Mouse (Mus musculus): ENCODE results near the gene Gstp3. TPM values are rescaled to one million over a fixed set of nuclear protein-coding genes. Genes with fewer than 3 reads are reported as not detected.

Gene Gstp3
- polyA plus RNA-seq, 1 experiment from 2014 or later = not detected

DNA sequence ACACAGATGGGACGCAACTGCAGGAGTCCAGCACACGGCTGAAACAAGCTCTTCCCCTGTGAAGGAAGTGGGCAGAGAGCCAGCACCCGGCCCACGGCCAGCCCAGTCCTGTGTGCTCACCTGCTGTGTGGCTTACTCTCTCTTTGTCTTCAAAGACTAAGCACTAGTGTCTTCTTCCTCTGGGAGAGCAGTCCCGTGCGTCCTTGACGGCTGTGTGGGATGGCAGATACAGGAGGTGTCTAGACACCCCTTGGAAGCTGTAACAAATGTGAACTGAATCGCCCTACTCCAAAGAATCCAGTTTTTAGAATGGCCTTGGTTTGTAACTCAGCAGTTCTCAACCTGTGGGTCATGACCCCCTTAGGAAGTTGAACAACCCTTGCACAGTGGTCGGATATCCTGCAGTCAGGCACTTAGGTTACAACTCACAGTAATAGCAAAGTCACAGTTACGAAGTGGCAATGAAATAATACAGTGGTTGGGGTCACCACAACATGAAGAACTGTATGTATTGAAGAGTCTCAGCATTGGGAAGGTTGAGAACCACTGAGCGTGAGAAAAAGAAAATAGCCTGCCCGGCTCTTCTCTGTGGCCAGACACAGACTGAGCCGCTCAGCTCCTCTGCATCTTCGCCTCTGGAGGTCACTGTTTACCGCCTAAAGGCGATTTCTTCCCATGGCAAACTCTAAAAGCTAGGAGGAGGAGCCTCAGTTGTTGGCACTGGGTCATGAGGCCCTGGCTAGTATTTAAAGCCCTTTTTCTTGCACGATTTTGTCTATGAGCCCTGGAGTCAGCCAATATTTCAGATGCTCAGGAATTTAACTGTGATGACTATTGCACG, 40.4 kb downstream of the Gstp3 start:
- ATAC-seq = peak; percentile 92
- H3K4me3 ChIP-seq (ENCODE audit: low read length) = no peak overlapping the region
- no peaks in the 10 kb centered on the region for H3K36me3 ChIP-seq (ENCODE audit: control insufficient read depth, insufficient read depth, low read length)
- no peak overlapping the region; the same call in 1 of the 2 replicates for H3K9ac ChIP-seq (ENCODE audit: low read depth, low read length)
- H3K4me1 ChIP-seq (ENCODE audit: control insufficient read depth, insufficient read depth, low read depth, low read length) = no peaks in the 10 kb centered on the region
- no peak overlapping the region for H3K27ac ChIP-seq (ENCODE audit: low read depth, low read length)
- whole genome bisulfite sequencing = 23% methylated on average over 18 of the region's 18 CpGs
- H3K4me2 ChIP-seq (ENCODE audit: low read length) = no peak overlapping the region
- H3K9me3 ChIP-seq (ENCODE audit: control insufficient read depth, low read length) = no peaks in the 10 kb centered on the region
- H3K27me3 ChIP-seq (replicated peaks; ENCODE audit: control insufficient read depth, insufficient read depth, low read length) = no peaks in the 10 kb centered on the region

DNA sequence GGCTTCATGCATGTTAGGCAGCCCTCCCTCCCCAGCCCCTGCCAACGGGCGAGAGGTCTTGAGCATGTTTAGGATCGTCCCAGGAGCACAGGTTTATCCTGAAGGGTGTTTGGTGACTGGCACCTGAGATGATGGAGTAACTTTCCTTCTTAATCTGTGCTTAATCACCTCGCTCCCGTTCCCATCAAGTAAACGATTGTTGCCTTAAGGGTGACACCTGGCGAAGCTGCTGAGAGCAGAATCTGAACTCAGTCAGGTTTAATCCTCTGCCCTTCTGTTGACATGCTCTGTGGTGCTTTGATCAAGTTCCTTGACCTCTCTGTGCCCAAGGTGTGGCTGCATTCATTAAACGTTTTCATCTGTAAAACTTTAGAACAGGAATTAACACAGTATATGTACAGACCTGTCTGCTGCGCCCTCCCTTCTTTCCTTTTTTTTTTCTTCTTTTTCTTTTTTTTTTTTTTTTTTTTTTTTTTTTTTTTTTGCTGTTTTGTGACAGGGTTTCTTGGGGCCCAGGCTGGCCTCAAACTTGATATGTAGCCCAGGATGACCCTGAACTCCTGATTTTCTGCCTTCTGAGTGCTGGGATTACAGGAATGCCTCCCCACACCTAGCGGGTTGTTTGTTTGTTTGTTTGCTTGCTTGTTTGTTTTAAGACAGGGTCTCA, 41.3 kb downstream of the Gstp3 start:
- 74% methylated on average over 10 of the region's 10 CpGs for WGBS
- Histone ChIP-seq H3K9me3 (ENCODE audit: control insufficient read depth, low read length) (no peaks in the 10 kb centered on the region), H3K27me3 (replicated peaks; ENCODE audit: control insufficient read depth, insufficient read depth, low read length) (no peaks in the 10 kb centered on the region), H3K9ac (ENCODE audit: low read depth, low read length) (no peak overlapping the region), H3K4me2 (ENCODE audit: low read length) (no peak overlapping the region), H3K4me1 (ENCODE audit: control insufficient read depth, insufficient read depth, low read depth, low read length) (no peaks in the 10 kb centered on the region; the same call in 1 of the 2 replicates), H3K4me3 (ENCODE audit: low read length) (no peak overlapping the region), H3K27ac (ENCODE audit: low read depth, low read length) (no peak overlapping the region), H3K36me3 (ENCODE audit: control insufficient read depth, insufficient read depth, low read length) (no peaks in the 10 kb centered on the region)
- no peak for ATAC-seq

DNA sequence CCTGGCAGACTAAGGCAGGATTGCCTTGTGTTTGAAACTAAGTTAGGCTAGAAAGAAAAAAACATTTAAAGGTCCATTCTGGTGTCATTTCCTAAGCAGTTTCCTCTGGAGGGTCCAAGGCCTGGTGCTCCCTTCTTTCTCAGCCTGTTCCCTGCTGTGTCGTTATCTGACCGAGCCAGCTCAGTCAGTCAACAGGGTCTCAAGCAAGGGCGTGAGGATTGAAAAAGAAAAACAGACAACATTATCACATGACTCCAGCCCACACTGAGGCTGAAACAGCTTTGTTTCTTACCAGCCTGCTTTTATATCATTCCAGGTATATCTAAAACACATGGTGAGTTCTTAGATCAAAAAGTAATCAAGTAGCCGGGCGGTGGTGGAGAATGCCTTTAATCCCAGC, 43.7 kb downstream of the Gstp3 start:
- Histone ChIP-seq H3K27ac (ENCODE audit: low read depth, low read length) (no peak overlapping the region), H3K9me3 (ENCODE audit: control insufficient read depth, low read length) (no peaks in the 10 kb centered on the region), H3K36me3 (ENCODE audit: control insufficient read depth, insufficient read depth, low read length) (no peaks in the 10 kb centered on the region), H3K4me1 (ENCODE audit: control insufficient read depth, insufficient read depth, low read depth, low read length) (peaks cover 12% of the 10 kb centered on the region), H3K27me3 (replicated peaks; ENCODE audit: control insufficient read depth, insufficient read depth, low read length) (no peaks in the 10 kb centered on the region), H3K9ac (ENCODE audit: low read depth, low read length) (no peak overlapping the region), H3K4me3 (ENCODE audit: low read length) (no peak overlapping the region), H3K4me2 (ENCODE audit: low read length) (no peak overlapping the region)
- ATAC-seq = no peak
- WGBS = 63% methylated on average over 5 of the region's 5 CpGs

GRCm38 (mm10) chr19:4014802-4015201, 44.6 kb downstream of the Gstp3 start:
- peaks cover 12% of the 10 kb centered on the region for H3K4me1 ChIP-seq (ENCODE audit: control insufficient read depth, insufficient read depth, low read depth, low read length)
- H3K27ac ChIP-seq (ENCODE audit: low read depth, low read length) = no peak overlapping the region
- H3K27me3 ChIP-seq (replicated peaks; ENCODE audit: control insufficient read depth, insufficient read depth, low read length) = no peaks in the 10 kb centered on the region
- no peaks in the 10 kb centered on the region for H3K9me3 ChIP-seq (ENCODE audit: control insufficient read depth, low read length)
- no peaks in the 10 kb centered on the region for H3K36me3 ChIP-seq (ENCODE audit: control insufficient read depth, insufficient read depth, low read length)
- no peak overlapping the region for H3K4me2 ChIP-seq (ENCODE audit: low read length)
- H3K4me3 ChIP-seq (ENCODE audit: low read length) = no peak overlapping the region
- ATAC-seq = no peak
- no peak overlapping the region for H3K9ac ChIP-seq (ENCODE audit: low read depth, low read length)

- peak overlapping the region; percentile 59 for H3K4me2 ChIP-seq (ENCODE audit: low read length)
- H3K4me1 ChIP-seq (ENCODE audit: control insufficient read depth, insufficient read depth, low read depth, low read length) = peaks cover 12% of the 10 kb centered on the region
- H3K27ac ChIP-seq (ENCODE audit: low read depth, low read length) = no peak overlapping the region
- peak overlapping the region; percentile 47 for H3K9ac ChIP-seq (ENCODE audit: low read depth, low read length)
- H3K27me3 ChIP-seq (replicated peaks; ENCODE audit: control insufficient read depth, insufficient read depth, low read length) = no peaks in the 10 kb centered on the region
- no peaks in the 10 kb centered on the region for H3K9me3 ChIP-seq (ENCODE audit: control insufficient read depth, low read length)
- WGBS = 21% methylated on average over 9 of the region's 9 CpGs
- no peak for ATAC-seq
- peak overlapping the region; percentile 58 for H3K4me3 ChIP-seq (ENCODE audit: low read length)
- H3K36me3 ChIP-seq (ENCODE audit: control insufficient read depth, insufficient read depth, low read length) = peaks cover 6% of the 10 kb centered on the region
Observed at GRCm38 (mm10) chr19:4013066-4013465, 46.3 kb downstream of the Gstp3 start.

DNA sequence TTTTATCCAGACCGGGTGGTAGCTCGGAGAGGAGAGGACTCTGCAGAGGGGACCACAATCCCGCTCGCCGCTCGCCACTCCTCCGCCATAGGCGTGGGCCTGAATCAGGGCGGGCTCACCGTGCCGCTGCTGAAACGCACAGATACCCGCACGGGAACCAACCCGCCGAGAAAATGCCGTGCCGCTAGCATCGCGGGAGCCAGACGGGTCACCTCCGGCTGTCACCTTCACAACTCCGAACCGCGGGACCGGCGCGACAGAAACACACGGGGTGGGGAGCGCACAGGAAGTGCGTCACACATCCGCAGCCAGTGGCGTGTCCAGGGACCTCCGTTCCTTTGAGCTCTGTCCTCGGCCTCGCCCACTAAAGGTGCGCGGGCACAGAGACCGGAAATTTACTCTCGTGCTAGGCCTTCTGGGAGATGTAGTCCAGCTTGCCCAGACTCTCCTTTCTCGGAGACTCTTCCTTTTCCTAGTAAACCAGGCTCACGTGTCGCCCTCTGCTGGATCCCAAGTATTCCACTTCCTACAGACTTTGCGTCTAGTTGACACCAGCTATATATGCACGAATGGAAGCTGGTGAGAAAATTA, 46.8 kb downstream of the Gstp3 start, which contains the start of gene Ndufv1:
TSS of gene Ndufv1 (minus strand) at position 375 of the 591 bp plus-strand sequence.
- under 1% methylated on average over 45 of the region's 45 CpGs for WGBS
- Histone ChIP-seq H3K27me3 (replicated peaks; ENCODE audit: control insufficient read depth, insufficient read depth, low read length) (no peaks in the 10 kb centered on the region), H3K36me3 (ENCODE audit: control insufficient read depth, insufficient read depth, low read length) (peaks cover 9% of the 10 kb centered on the region), H3K4me1 (ENCODE audit: control insufficient read depth, insufficient read depth, low read depth, low read length) (peaks cover 12% of the 10 kb centered on the region), H3K4me3 (ENCODE audit: low read length) (peak within 1 kb of the TSS; percentile 58), H3K27ac (ENCODE audit: low read depth, low read length) (peak within 1 kb of the TSS; percentile 75), H3K9me3 (ENCODE audit: control insufficient read depth, low read length) (no peaks in the 10 kb centered on the region), H3K9ac (ENCODE audit: low read depth, low read length) (peak within 1 kb of the TSS; percentile 74), H3K4me2 (ENCODE audit: low read length) (peak within 1 kb of the TSS; percentile 59)
- peak; percentile 99 for ATAC-seq

- WGBS = 93% methylated on average over 5 of the region's 5 CpGs
- no peak for ATAC-seq
- H3K27me3 ChIP-seq (replicated peaks; ENCODE audit: control insufficient read depth, insufficient read depth, low read length) = no peaks in the 10 kb centered on the region
- no peaks in the 10 kb centered on the region for H3K9me3 ChIP-seq (ENCODE audit: control insufficient read depth, low read length)
- no peak overlapping the region for H3K4me3 ChIP-seq (ENCODE audit: low read length)
- H3K4me1 ChIP-seq (ENCODE audit: control insufficient read depth, insufficient read depth, low read depth, low read length) = peaks cover 12% of the 10 kb centered on the region
- no peak overlapping the region for H3K27ac ChIP-seq (ENCODE audit: low read depth, low read length)
- peaks cover 11% of the 10 kb centered on the region for H3K36me3 ChIP-seq (ENCODE audit: control insufficient read depth, insufficient read depth, low read length)
- no peak overlapping the region for H3K9ac ChIP-seq (ENCODE audit: low read depth, low read length)
- H3K4me2 ChIP-seq (ENCODE audit: low read length) = no peak overlapping the region
Observed at GRCm38 (mm10) chr19:4011086-4011485, 48.3 kb downstream of the Gstp3 start.

Measured in hindbrain, embryonic 16.5 days (tissue).